Mouse (Mus musculus): ENCODE measurements around the gene 2900026A02Rik.

GRCm38 (mm10) chr5:113120741-113121590 lies 100.1 kb downstream of the 2900026A02Rik start:
- TF ChIP-seq CTCF (IDR thresholded peaks at IDR 0.05; ENCODE audit: low read depth, low read length) (no peak), POLR2AphosphoS5 (IDR thresholded peaks at IDR 0.05; ENCODE audit: insufficient replicate concordance, low read depth, low read length) (no peak)
